Mouse (Mus musculus): ENCODE data around the gene Nr4a2.
A peak's percentile ranks its signal among the peaks of the same experiment; 100 is the strongest.

The Nr4a2 gene

GRCm38 (mm10) chr2:57123991-57124840 is at the start of gene Nr4a2:
Gene Nr4a2 (minus strand): TSS chr2:57124003.
- DNase-seq (ENCODE audit: low spot score in 2 of 2): peak; percentile 47 to 53

- no peak for DNase-seq (ENCODE audit: low spot score in 2 of 2)
Measured at GRCm38 (mm10) chr2:57165416-57165815, 41.6 kb upstream of the Nr4a2 start.

- DNase-seq (ENCODE audit: low spot score in 2 of 2): no peak
Measured at GRCm38 (mm10) chr2:57156814-57157213, 33.0 kb upstream of the Nr4a2 start.

- DNase-seq (ENCODE audit: low spot score in 2 of 2): no peak
Measured at GRCm38 (mm10) chr2:57149796-57150195, 26.0 kb upstream of the Nr4a2 start.

- DNase-seq (ENCODE audit: low spot score in 2 of 2): no peak
Measured at GRCm38 (mm10) chr2:57148231-57148630, 24.4 kb upstream of the Nr4a2 start.

GRCm38 (mm10) chr2:57145646-57146421 is 22.0 kb upstream of the Nr4a2 start:
- no peak for DNase-seq (ENCODE audit: low spot score in 2 of 2)

GRCm38 (mm10) chr2:57138594-57138993 is 14.8 kb upstream of the Nr4a2 start:
- no peak for DNase-seq (ENCODE audit: low spot score in 2 of 2)

GRCm38 (mm10) chr2:57127461-57127860 is 3.7 kb upstream of the Nr4a2 start:
- no peak for DNase-seq (ENCODE audit: low spot score in 2 of 2)

GRCm38 (mm10) chr2:57125891-57126290 is 2.1 kb upstream of the Nr4a2 start:
- no peak for DNase-seq (ENCODE audit: low spot score in 2 of 2)

- peak; percentile 16 to 22 for DNase-seq (ENCODE audit: low spot score in 2 of 2)
Measured at GRCm38 (mm10) chr2:57122986-57123980, 520 bp downstream of the Nr4a2 start.

- DNase-seq (ENCODE audit: low spot score in 2 of 2): no peak
Measured at GRCm38 (mm10) chr2:57121110-57121509, 2.7 kb downstream of the Nr4a2 start.

- peak; percentile 33 to 53 for DNase-seq (ENCODE audit: low spot score in 2 of 2)
Measured at GRCm38 (mm10) chr2:57117201-57117951, 6.4 kb downstream of the Nr4a2 start.

- DNase-seq (ENCODE audit: low spot score in 2 of 2): peak; percentile 21 to 24
Measured at GRCm38 (mm10) chr2:57116366-57117200, 7.2 kb downstream of the Nr4a2 start.

GRCm38 (mm10) chr2:57115864-57116365 is 7.9 kb downstream of the Nr4a2 start:
- peak in 1 of 2 experiments; percentile 5 for DNase-seq (ENCODE audit: low spot score in 2 of 2)

- no peak for DNase-seq (ENCODE audit: low spot score in 2 of 2)
Measured at GRCm38 (mm10) chr2:57115181-57115863, 8.5 kb downstream of the Nr4a2 start.

GRCm38 (mm10) chr2:57114211-57115151 is 9.3 kb downstream of the Nr4a2 start:
- peak; percentile 60 to 69 for DNase-seq (ENCODE audit: low spot score in 2 of 2)

GRCm38 (mm10) chr2:57113431-57113830 is 10.4 kb downstream of the Nr4a2 start:
- no peak for DNase-seq (ENCODE audit: low spot score in 2 of 2)

- DNase-seq (ENCODE audit: low spot score in 2 of 2): no peak
Measured at GRCm38 (mm10) chr2:57112949-57113348, 10.9 kb downstream of the Nr4a2 start.
